Mouse (Mus musculus) forebrain, embryonic 11.5 days (tissue): Measurements from ENCODE around the gene Trpt1. TPM values are rescaled to one million over a fixed set of nuclear protein-coding genes. Genes with fewer than 3 reads are reported as not detected.

Experiments
- ATAC-seq: fragments of 200-750 bp; cut with Nextera tagmentation; replicated peaks from 2 replicates; pipeline ENCODE4 v1.8.0; 2017; ENCODE audit warnings: moderate TSS enrichment; ENCODE audit not compliant: low FRiP score
- DNase-seq: peaks from one replicate; pipeline ENCODE4 v3.0.0-alpha.2; 2017; ENCODE audit warnings: low spot score
- H3K27ac ChIP-seq: fragments of 300-500 bp; sonication (generic); 2 replicates; pipeline ENCODE4 v1.5.1; 2014; ENCODE audit warnings: low read depth, low read length
- H3K27me3 ChIP-seq: fragments of 300-500 bp; sonication (generic); 2 replicates; pipeline ENCODE4 v1.6.1; 2014; ENCODE audit warnings: mild to moderate bottlenecking, low read length, mixed read lengths; ENCODE audit not compliant: control insufficient read depth, insufficient read depth
- H3K36me3 ChIP-seq: fragments of 300-500 bp; sonication (generic); 2 replicates; pipeline ENCODE4 v1.6.1; 2014; ENCODE audit warnings: mild to moderate bottlenecking, low read length, moderate library complexity, mixed read lengths; ENCODE audit not compliant: control insufficient read depth, insufficient read depth
- H3K4me1 ChIP-seq: fragments of 300-500 bp; sonication (generic); replicated peaks from 2 replicates; pipeline ENCODE4 v1.6.1; 2014; ENCODE audit warnings: low read length, mixed read lengths; ENCODE audit not compliant: control insufficient read depth, insufficient read depth
- H3K4me2 ChIP-seq: fragments of 300-500 bp; sonication (generic); 2 replicates; pipeline ENCODE4 v1.6.1; 2014; ENCODE audit warnings: low read depth, mild to moderate bottlenecking, low read length, moderate library complexity, mixed read lengths; ENCODE audit not compliant: severe bottlenecking
- H3K4me3 ChIP-seq: fragments of 300-500 bp; sonication (generic); 2 replicates; pipeline ENCODE4 v1.5.1; 2014; ENCODE audit warnings: low read depth, low read length
- H3K9ac ChIP-seq: fragments of 300-500 bp; sonication (generic); 2 replicates; pipeline ENCODE4 v1.6.1; 2014; ENCODE audit warnings: low read length
- H3K9me3 ChIP-seq: fragments of 300-500 bp; sonication (generic); 2 replicates; pipeline ENCODE4 v1.6.1; 2016; ENCODE audit warnings: low read length, mixed read lengths; ENCODE audit not compliant: control insufficient read depth
- WGBS: fragments of 180-500 bp; shearing (Covaris S2); extraction: QIAGEN DNeasy Blood & Tissue Kit; methylation state at CpG from one replicate; pipeline ENCODE4 v1.1.7; 2014; 5-methylcytosine and 5-hydroxymethylcytosine counted together
- polyA plus RNA-seq: library from polyadenylated mRNA; unstranded; fragments of >200 nt; fragmentation: Nextera tagmentation; extraction: Ambion mirVana; gene quantifications from 2 replicates; pipeline ENCODE4 v1.2.1, GENCODE M21; 2014

Trpt1 gene
- 12.8 and 14.9 TPM in 2 replicates for polyA plus RNA-seq

- H3K27ac ChIP-seq, result peak within 1 kb of the TSS; percentile 14
- H3K9me3 ChIP-seq, result no peaks in the 10 kb centered on the region
- peak within 1 kb of the TSS; percentile 49 for H3K4me3 ChIP-seq
- WGBS, result 2% methylated on average over 24 of the region's 24 CpGs
- H3K27me3 ChIP-seq, result no peaks in the 10 kb centered on the region
- peak within 1 kb of the TSS; percentile 65 for H3K9ac ChIP-seq
- peak within 1 kb of the TSS; percentile 86 for H3K4me2 ChIP-seq
- H3K36me3 ChIP-seq, result no peaks in the 10 kb centered on the region; the same call in 1 of the 2 replicates
- peaks cover 18% of the 10 kb centered on the region for H3K4me1 ChIP-seq
- ATAC-seq (peak; percentile 77), DNase-seq (peak; percentile 90)
Measured at GRCm38 (mm10) chr19:6996006-6996405, at the start of gene Trpt1, which contains the start of gene Nudt22. Trpt1 (plus strand) TSS chr19:6996131. Nudt22 (minus strand) TSS chr19:6996117.

GRCm38 (mm10) chr19:6947742-6948141 lies 48.2 kb upstream of the Trpt1 start:
- Histone ChIP-seq H3K4me2 (no peak overlapping the region), H3K4me3 (no peak overlapping the region), H3K36me3 (no peaks in the 10 kb centered on the region), H3K9me3 (no peaks in the 10 kb centered on the region), H3K27ac (no peak overlapping the region), H3K9ac (no peak overlapping the region), H3K4me1 (peaks cover 11% of the 10 kb centered on the region), H3K27me3 (no peaks in the 10 kb centered on the region)
- WGBS, result 55% methylated on average over 4 of the region's 4 CpGs
- ATAC-seq, result no peak
- no peak for DNase-seq

GRCm38 (mm10) chr19:6948186-6948585 lies 47.7 kb upstream of the Trpt1 start:
- Histone ChIP-seq H3K4me2 (no peak overlapping the region), H3K27me3 (no peaks in the 10 kb centered on the region), H3K4me3 (no peak overlapping the region), H3K4me1 (peaks cover 8% of the 10 kb centered on the region; the same call in 1 of the 2 replicates), H3K27ac (no peak overlapping the region), H3K9ac (no peak overlapping the region), H3K9me3 (no peaks in the 10 kb centered on the region), H3K36me3 (no peaks in the 10 kb centered on the region)
- no peak for ATAC-seq
- 89% methylated on average over 4 of the region's 4 CpGs for WGBS
- DNase-seq, result no peak

- H3K4me2 ChIP-seq, result no peak overlapping the region
- H3K4me3 ChIP-seq, result no peak overlapping the region
- no peaks in the 10 kb centered on the region for H3K36me3 ChIP-seq
- H3K27me3 ChIP-seq, result no peaks in the 10 kb centered on the region
- H3K4me1 ChIP-seq, result peaks cover 8% of the 10 kb centered on the region; the same call in 1 of the 2 replicates
- 87% methylated on average over 5 of the region's 5 CpGs for WGBS
- H3K9me3 ChIP-seq, result no peaks in the 10 kb centered on the region
- ATAC-seq (no peak), DNase-seq (no peak)
- H3K27ac ChIP-seq, result no peak overlapping the region
- no peak overlapping the region; the same call in 1 of the 2 replicates for H3K9ac ChIP-seq
Measured at GRCm38 (mm10) chr19:6949532-6949931, 46.4 kb upstream of the Trpt1 start.

GRCm38 (mm10) chr19:6949951-6950350 lies 46.0 kb upstream of the Trpt1 start:
- peaks cover 8% of the 10 kb centered on the region; the same call in 1 of the 2 replicates for H3K4me1 ChIP-seq
- H3K36me3 ChIP-seq, result no peaks in the 10 kb centered on the region; the same call in 1 of the 2 replicates
- whole genome bisulfite sequencing, result 65% methylated on average over 5 of the region's 5 CpGs
- no peaks in the 10 kb centered on the region for H3K9me3 ChIP-seq
- no peaks in the 10 kb centered on the region for H3K27me3 ChIP-seq
- ATAC-seq, result no peak
- peak overlapping the region; percentile 60 for H3K4me3 ChIP-seq
- H3K9ac ChIP-seq, result peak overlapping the region; percentile 85
- peak overlapping the region; percentile 97 for H3K27ac ChIP-seq
- peak overlapping the region; percentile 96 for H3K4me2 ChIP-seq
- DNase-seq, result no peak

GRCm38 (mm10) chr19:6950613-6951153 lies 45.2 kb upstream of the Trpt1 start:
- ATAC-seq, result peak; percentile 72
- Histone ChIP-seq H3K4me2 (peak overlapping the region; percentile 96), H3K4me1 (peaks cover 8% of the 10 kb centered on the region; the same call in 1 of the 2 replicates), H3K27me3 (no peaks in the 10 kb centered on the region), H3K27ac (peak overlapping the region; percentile 97), H3K9me3 (no peaks in the 10 kb centered on the region), H3K4me3 (peak overlapping the region; percentile 60), H3K36me3 (no peaks in the 10 kb centered on the region; the same call in 1 of the 2 replicates), H3K9ac (peak overlapping the region; percentile 85)
- under 1% methylated on average over 28 of the region's 28 CpGs for WGBS
- DNase-seq, result peak; percentile 79

GRCm38 (mm10) chr19:6951381-6951968 lies 44.5 kb upstream of the Trpt1 start:
- no peaks in the 10 kb centered on the region for H3K27me3 ChIP-seq
- H3K4me1 ChIP-seq, result peaks cover 8% of the 10 kb centered on the region; the same call in 1 of the 2 replicates
- H3K9me3 ChIP-seq, result no peaks in the 10 kb centered on the region
- peak overlapping the region; percentile 85 for H3K9ac ChIP-seq
- WGBS, result under 1% methylated on average over 35 of the region's 35 CpGs
- H3K36me3 ChIP-seq, result no peaks in the 10 kb centered on the region; the same call in 1 of the 2 replicates
- DNase-seq (peak; percentile 94), ATAC-seq (peak; percentile 90)
- H3K27ac ChIP-seq, result peak overlapping the region; percentile 97
- H3K4me2 ChIP-seq, result peak overlapping the region; percentile 96
- peak overlapping the region; percentile 60 for H3K4me3 ChIP-seq

GRCm38 (mm10) chr19:6951994-6952711 lies 43.8 kb upstream of the Trpt1 start:
- ATAC-seq (no peak; the same call in 1 of the 2 replicates), DNase-seq (peak; percentile 77)
- H3K4me1 ChIP-seq, result peaks cover 8% of the 10 kb centered on the region; the same call in 1 of the 2 replicates
- H3K27ac ChIP-seq, result peak overlapping the region; percentile 97
- peak overlapping the region; percentile 85 for H3K9ac ChIP-seq
- H3K36me3 ChIP-seq, result no peaks in the 10 kb centered on the region; the same call in 1 of the 2 replicates
- WGBS, result 4% methylated on average over 31 of the region's 31 CpGs
- no peaks in the 10 kb centered on the region for H3K27me3 ChIP-seq
- H3K4me3 ChIP-seq, result peak overlapping the region; percentile 60
- no peaks in the 10 kb centered on the region for H3K9me3 ChIP-seq
- peak overlapping the region; percentile 96 for H3K4me2 ChIP-seq
